Comparison of ENCODE assay signal across 18 mouse cellular contexts in the genomic region with DNA sequence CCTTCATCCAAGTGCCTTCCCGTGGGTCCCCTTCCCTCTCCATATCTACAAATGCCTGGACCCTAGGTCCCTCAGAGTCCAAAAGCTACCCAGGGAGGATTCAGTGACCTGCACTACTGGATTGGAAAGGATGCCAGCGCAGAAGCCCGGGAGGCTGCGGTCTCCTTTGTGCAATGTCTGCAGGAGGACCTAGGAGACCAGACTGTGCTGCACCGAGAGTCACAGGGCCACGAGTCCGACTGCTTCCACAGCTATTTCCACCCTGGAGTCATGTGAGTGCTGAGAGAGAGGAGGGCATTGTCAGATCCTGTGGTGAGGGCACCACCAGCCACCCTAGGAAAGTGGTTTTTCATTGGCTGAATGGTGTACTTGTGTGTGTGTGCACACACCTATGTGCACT.
"Had no signal": no experiment of that assay in that cellular context is flagged by ENCODE, and none has a peak within 500 bp of the region (broad histone marks: within the 10 kb centered on the region; RNA-seq: fewer than 3 reads in every experiment).

No protein-coding gene starts in this region.

- H3K36me3 ChIP-seq: midbrain, embryonic 10.5 days; midbrain, embryonic 12.5 days; neural tube, embryonic 13.5 days; neural tube, embryonic 15.5 days had no signal

- ATAC-seq: midbrain, embryonic 16.5 days had no signal

- H3K4me2 ChIP-seq: lung, embryonic 14.5 days; midbrain, embryonic 12.5 days; neural tube, embryonic 13.5 days; neural tube, embryonic 15.5 days had no signal

- H3K9me3 ChIP-seq: midbrain, embryonic 10.5 days; midbrain, embryonic 12.5 days; neural tube, embryonic 13.5 days; neural tube, embryonic 15.5 days had no signal

- DNase-seq: lung, embryonic 14.5 days; lung, postnatal 10 days; lung, postnatal 4 days; midbrain, embryonic 14.5 days; retina, postnatal 1 day; right cerebral cortex, adult 18-20 months; right cerebral cortex, postnatal 25 days; right cerebral cortex, postnatal 4 days; spleen, adult 18-20 months; thymus, adult 18-20 months; thymus, postnatal 14 days; thymus, postnatal 36 days had no signal

- H3K4me3 ChIP-seq: midbrain, embryonic 10.5 days; midbrain, embryonic 12.5 days; myocyte; neural tube, embryonic 13.5 days; neural tube, embryonic 15.5 days had no signal

- H3K9ac ChIP-seq: lung, embryonic 14.5 days; midbrain, embryonic 12.5 days; neural tube, embryonic 13.5 days; neural tube, embryonic 15.5 days had no signal

- H3K27ac ChIP-seq: midbrain, embryonic 10.5 days; midbrain, embryonic 12.5 days; neural tube, embryonic 13.5 days; neural tube, embryonic 15.5 days had no signal
